Mouse (Mus musculus) cerebellum, postnatal 36 days (tissue): ENCODE data around the gene Socs3.

Experiments
- DNase-seq, 2 experiments: peaks; one replicate each; pipeline ENCODE4 v3.0.0; 2021 to 2022; ENCODE audit warnings: mixed read lengths in 2 of 2

Gene Socs3

GRCm38 (mm10) chr11:117994250-117995057 lies 24.6 kb upstream of the Socs3 start:
- no peak for DNase-seq

- DNase-seq = no peak
These were observed 23.6 kb upstream of the Socs3 start for GRCm38 (mm10) chr11:117993190-117994175.

- no peak for DNase-seq
These were observed 21.9 kb upstream of the Socs3 start for GRCm38 (mm10) chr11:117991502-117992470.

- no peak for DNase-seq
These were observed 20.1 kb upstream of the Socs3 start for GRCm38 (mm10) chr11:117989926-117990325.

- DNase-seq = no peak
These were observed 19.4 kb upstream of the Socs3 start for GRCm38 (mm10) chr11:117989241-117989640.

- DNase-seq = no peak
These were observed 18.1 kb upstream of the Socs3 start for GRCm38 (mm10) chr11:117987968-117988367.

GRCm38 (mm10) chr11:117987032-117987451 lies 17.2 kb upstream of the Socs3 start:
- DNase-seq = peak in 1 of 2 experiments; percentile 54

- DNase-seq = peak; percentile 92 to 94
These were observed 16.5 kb upstream of the Socs3 start, which contains the start of gene Pgs1 for GRCm38 (mm10) chr11:117986126-117987031. TSS of gene Pgs1 (plus strand) at chr11:117986292.

GRCm38 (mm10) chr11:117983770-117984169 lies 13.9 kb upstream of the Socs3 start:
- no peak for DNase-seq

- DNase-seq = no peak
These were observed 12.6 kb upstream of the Socs3 start for GRCm38 (mm10) chr11:117982426-117982825.

GRCm38 (mm10) chr11:117979388-117979787 lies 9.5 kb upstream of the Socs3 start:
- DNase-seq = no peak

- DNase-seq = no peak
These were observed 8.0 kb upstream of the Socs3 start for GRCm38 (mm10) chr11:117977694-117978360.

- peak; percentile 58 to 65 for DNase-seq
These were observed 6.3 kb upstream of the Socs3 start for GRCm38 (mm10) chr11:117976081-117976582.

GRCm38 (mm10) chr11:117975211-117975967 lies 5.5 kb upstream of the Socs3 start:
- DNase-seq = no peak

GRCm38 (mm10) chr11:117974327-117975125 lies 4.7 kb upstream of the Socs3 start:
- no peak for DNase-seq

GRCm38 (mm10) chr11:117973569-117973968 lies 3.7 kb upstream of the Socs3 start:
- DNase-seq = no peak

GRCm38 (mm10) chr11:117972656-117973558 lies 3.1 kb upstream of the Socs3 start:
- no peak for DNase-seq
